Mouse (Mus musculus) heart, adult 2 months (tissue): ENCODE measurements at regions not wholly inside any gene's neighbourhood (a gene's known extent, or its start where the extent isn't known, plus 50 kb on each side); places are given as distances from the start of the nearest gene placed in this dataset.

ENCODE experiments used
- DNase-seq, 2 experiments: peaks; one replicate each; pipeline ENCODE4 v3.0.0; 2021
- H3K27ac ChIP-seq: fragments of 200-600 bp; 2 replicates; pipeline ENCODE4 v1.8.1; 2022
- H3K27me3 ChIP-seq: fragments of 200-500 bp; 2 replicates; pipeline ENCODE4 v1.6.1; 2012; ENCODE audit warnings: mild to moderate bottlenecking, low read length, inconsistent platforms, mixed read lengths; ENCODE audit not compliant: control insufficient read depth, insufficient read depth
- H3K36me3 ChIP-seq: fragments of 200-500 bp; 2 replicates; pipeline ENCODE4 v1.6.1; 2012; ENCODE audit warnings: low read length, inconsistent platforms; ENCODE audit not compliant: control insufficient read depth, insufficient read depth
- H3K4me1 ChIP-seq: fragments of 200-500 bp; 2 replicates; pipeline ENCODE4 v1.6.1; 2011; ENCODE audit warnings: low read length; ENCODE audit not compliant: control insufficient read depth, insufficient read depth
- H3K4me3 ChIP-seq: fragments of 200-600 bp; 2 replicates; pipeline ENCODE4 v1.8.1; 2022
- H3K79me2 ChIP-seq: fragments of 200-500 bp; replicated peaks from 2 replicates; pipeline ENCODE4 v1.6.1; 2012; ENCODE audit warnings: mild to moderate bottlenecking, inconsistent platforms, low read length, moderate library complexity, mixed read lengths; ENCODE audit not compliant: control insufficient read depth, insufficient read depth
- H3K9ac ChIP-seq: fragments of 200-500 bp; 2 replicates; pipeline ENCODE4 v1.6.1; 2012; ENCODE audit warnings: low read depth, mild to moderate bottlenecking, control low read depth, inconsistent platforms, low read length, mixed read lengths
- CTCF ChIP-seq: fragments of 200-600 bp; IDR thresholded peaks from 2 replicates; pipeline ENCODE4 v1.8.1; 2022; ENCODE audit warnings: antibody characterized with exemption, mild to moderate bottlenecking, moderate library complexity
- EP300 ChIP-seq: fragments of 200-500 bp; IDR thresholded peaks from 2 replicates; pipeline ENCODE4 v1.6.1; 2011; ENCODE audit warnings: low read depth, low read length, control low read depth; ENCODE audit not compliant: insufficient read depth
- POLR2A ChIP-seq: fragments of 200-500 bp; IDR thresholded peaks from 2 replicates; pipeline ENCODE4 v1.6.1; 2011; ENCODE audit warnings: mild to moderate bottlenecking, low read depth, low read length, control low read depth; ENCODE audit not compliant: insufficient read depth
- WGBS: fragments of 180-500 bp; shearing (Covaris S2); methylation state at CpG from one replicate; pipeline ENCODE4 v1.1.7; 2018; 5-methylcytosine and 5-hydroxymethylcytosine counted together
- intact Hi-C: fragments of 180-260 bp; cut with DNase I; formaldehyde crosslinking; loops from one replicate; pipeline ENCODE4 v1.15.1; 2025

DNA sequence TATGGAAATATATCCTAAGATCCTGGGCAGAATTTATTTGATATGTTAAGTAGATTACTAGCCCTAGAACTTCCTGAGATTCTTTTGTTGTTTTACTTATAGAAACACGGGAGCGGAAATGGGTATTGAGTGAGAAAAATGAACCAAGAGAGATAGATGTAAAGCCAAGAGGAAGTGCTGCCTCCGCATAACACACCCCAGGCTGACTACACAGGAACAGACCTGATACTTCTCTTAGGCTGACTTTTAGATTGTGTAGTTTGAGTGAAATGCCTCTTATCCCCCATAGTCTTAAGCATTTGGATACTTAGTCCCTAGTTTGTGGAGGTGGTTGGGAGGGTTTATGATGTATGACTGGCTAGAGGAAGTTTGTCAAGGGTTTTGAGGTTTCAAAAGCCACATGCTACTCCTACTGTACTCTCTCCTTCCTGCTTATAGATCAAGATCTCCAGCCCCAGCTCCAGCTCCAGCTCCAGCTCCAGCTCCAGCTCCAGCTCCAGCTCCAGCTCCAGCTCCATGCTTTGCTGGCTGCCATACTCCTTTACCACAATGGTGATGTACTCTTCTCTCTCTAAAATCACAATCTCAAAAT lies 210.0 kb upstream of the Nrp1 start:
- Histone ChIP-seq H3K4me3 (no peak overlapping the region), H3K27me3 (no peaks in the 10 kb centered on the region), H3K36me3 (no peaks in the 10 kb centered on the region), H3K79me2 (no peaks in the 10 kb centered on the region), H3K9ac (no peak overlapping the region), H3K27ac (no peak overlapping the region), H3K4me1 (no peaks in the 10 kb centered on the region)
- TF ChIP-seq POLR2A (no peak), EP300 (no peak), CTCF (no peak)
- WGBS, result 50% methylated on average over 3 of the region's 3 CpGs
- intact Hi-C loops, result no loop called here
- DNase-seq, result no peak

DNA sequence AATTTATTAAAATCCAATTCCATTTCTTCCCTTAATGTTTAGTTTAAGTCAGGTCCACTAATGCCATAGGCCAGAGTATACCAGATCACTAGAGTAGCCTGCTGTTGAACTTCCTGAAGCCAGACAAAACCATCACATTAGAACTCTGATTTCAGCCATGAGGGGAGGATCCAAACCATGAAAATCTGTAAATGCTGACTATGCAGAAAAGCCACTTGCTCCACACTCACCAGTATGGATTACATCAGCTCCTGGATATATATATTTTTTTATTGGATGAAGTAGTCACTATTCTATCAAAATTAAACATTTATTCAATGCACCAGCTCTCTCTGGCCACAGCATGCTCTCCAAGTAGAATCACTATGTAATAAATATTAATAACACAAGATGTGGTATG lies 202.8 kb upstream of the Nrp1 start:
- H3K27me3 ChIP-seq, result no peaks in the 10 kb centered on the region
- no peak overlapping the region for H3K9ac ChIP-seq
- H3K4me1 ChIP-seq, result peaks cover 2% of the 10 kb centered on the region; the same call in 1 of the 2 replicates
- no peak overlapping the region for H3K27ac ChIP-seq
- intact Hi-C loops, result no loop called here
- no peak for DNase-seq
- H3K36me3 ChIP-seq, result no peaks in the 10 kb centered on the region
- TF ChIP-seq EP300 (no peak), POLR2A (no peak), CTCF (no peak)
- H3K4me3 ChIP-seq, result no peak overlapping the region
- H3K79me2 ChIP-seq, result no peaks in the 10 kb centered on the region

DNA sequence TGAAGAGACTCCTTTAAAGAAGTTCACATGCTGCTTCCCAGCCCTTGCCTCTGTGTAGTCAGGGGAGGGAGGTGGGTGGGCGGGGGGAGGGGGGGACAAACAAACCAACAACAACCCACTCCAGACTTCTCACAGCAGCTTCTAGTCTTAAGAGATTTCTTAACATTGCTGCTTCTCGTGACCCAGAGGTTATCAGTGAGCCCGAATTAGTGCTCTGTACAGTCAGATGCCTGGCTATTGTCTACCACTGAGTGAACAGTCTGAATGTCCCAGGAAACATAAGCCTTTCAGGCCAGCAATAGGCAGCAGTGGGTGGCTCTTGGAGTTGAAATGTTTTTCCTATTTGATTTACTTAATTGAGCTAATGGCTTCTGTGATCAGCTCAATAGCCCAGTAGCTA lies 202.2 kb upstream of the Nrp1 start:
- Histone ChIP-seq H3K27ac (no peak overlapping the region), H3K4me3 (no peak overlapping the region), H3K79me2 (no peaks in the 10 kb centered on the region), H3K9ac (no peak overlapping the region), H3K27me3 (no peaks in the 10 kb centered on the region), H3K4me1 (peaks cover 2% of the 10 kb centered on the region; the same call in 1 of the 2 replicates), H3K36me3 (no peaks in the 10 kb centered on the region)
- intact Hi-C loops, result no loop called here
- TF ChIP-seq POLR2A (no peak), EP300 (no peak), CTCF (no peak)
- WGBS, result 37% methylated on average over 3 of the region's 3 CpGs
- no peak for DNase-seq

DNA sequence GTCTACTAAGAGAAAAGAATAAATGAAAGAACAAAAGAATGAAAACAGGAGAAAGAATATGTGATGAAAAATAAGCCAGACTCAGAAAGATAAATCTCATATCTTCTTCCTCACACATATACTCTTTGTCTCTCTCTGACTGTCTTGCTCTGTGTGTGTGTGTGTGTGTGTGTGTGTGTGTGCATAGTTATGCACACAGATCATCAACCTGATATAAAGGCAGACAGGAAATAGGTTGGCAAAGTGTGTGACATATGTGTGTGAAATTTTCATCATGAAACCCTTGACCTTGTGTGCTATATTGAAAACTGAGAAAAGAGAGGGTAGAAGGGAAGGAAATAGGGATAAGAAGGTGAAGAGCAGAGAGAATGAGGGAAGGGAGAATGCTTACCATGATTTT lies 195.5 kb upstream of the Nrp1 start:
- Histone ChIP-seq H3K4me1 (no peaks in the 10 kb centered on the region; the same call in 1 of the 2 replicates), H3K27me3 (no peaks in the 10 kb centered on the region), H3K36me3 (no peaks in the 10 kb centered on the region), H3K79me2 (no peaks in the 10 kb centered on the region), H3K9ac (no peak overlapping the region), H3K27ac (no peak overlapping the region), H3K4me3 (no peak overlapping the region)
- DNase-seq, result no peak
- TF ChIP-seq EP300 (no peak), CTCF (no peak), POLR2A (no peak)
- intact Hi-C loops, result loop anchor here (10.0 kb wide), 1 partner anchor 748 kb away; no protein-coding TSS in a partner anchor

DNA sequence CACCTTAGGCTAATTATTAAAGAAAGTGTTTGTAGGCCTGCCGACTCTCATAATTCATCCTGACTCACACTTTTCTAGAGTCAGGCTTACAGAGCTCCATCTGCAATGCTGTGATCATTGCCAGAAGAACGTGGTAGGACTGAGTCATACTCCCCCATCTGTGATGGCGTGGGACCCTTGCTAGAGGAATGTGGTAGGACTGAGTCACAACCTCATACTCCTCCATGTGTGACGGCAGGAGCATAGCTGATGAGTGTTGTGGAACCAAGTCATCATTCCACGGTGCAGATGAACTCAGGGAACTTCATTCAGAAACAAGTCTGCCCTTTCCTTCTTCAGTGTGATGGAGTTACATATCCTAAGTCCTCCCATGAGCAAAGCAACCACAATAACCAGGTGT lies 193.4 kb upstream of the Nrp1 start:
- intact Hi-C loops, result loop anchor here (10.0 kb wide), 1 partner anchor 750 kb away; no protein-coding TSS in a partner anchor
- TF ChIP-seq EP300 (no peak), POLR2A (no peak), CTCF (no peak)
- Histone ChIP-seq H3K36me3 (no peaks in the 10 kb centered on the region), H3K27ac (no peak overlapping the region), H3K9ac (no peak overlapping the region), H3K4me3 (no peak overlapping the region), H3K4me1 (no peaks in the 10 kb centered on the region; the same call in 1 of the 2 replicates), H3K27me3 (no peaks in the 10 kb centered on the region), H3K79me2 (no peaks in the 10 kb centered on the region)
- 82% methylated on average over 5 of the region's 5 CpGs for WGBS
- no peak for DNase-seq

DNA sequence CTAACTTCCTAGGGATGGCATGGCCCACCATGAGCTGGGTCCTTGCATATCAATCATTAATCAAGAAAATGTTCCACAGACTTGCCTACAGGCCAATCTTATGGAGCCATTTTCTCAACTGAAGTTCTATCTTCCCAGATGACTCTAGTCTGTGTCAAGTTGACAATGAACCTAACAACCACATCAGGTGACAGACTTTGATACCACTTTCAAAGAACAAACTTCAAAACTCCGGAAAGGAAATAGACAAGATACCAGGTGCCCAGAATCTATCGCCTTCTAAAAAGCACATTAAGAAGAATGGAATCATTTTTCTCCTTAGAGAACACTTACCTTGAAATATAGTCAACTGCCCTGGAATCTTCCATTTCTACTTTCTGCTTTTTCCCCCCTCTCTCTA lies 192.8 kb upstream of the Nrp1 start:
- no peak overlapping the region for H3K4me3 ChIP-seq
- H3K9ac ChIP-seq, result no peak overlapping the region
- no peaks in the 10 kb centered on the region for H3K79me2 ChIP-seq
- 96% methylated on average over 2 of the region's 2 CpGs for WGBS
- no peaks in the 10 kb centered on the region; the same call in 1 of the 2 replicates for H3K4me1 ChIP-seq
- DNase-seq, result no peak
- intact Hi-C loops, result loop anchor here (10.0 kb wide), 1 partner anchor 751 kb away; no protein-coding TSS in a partner anchor
- no peaks in the 10 kb centered on the region for H3K36me3 ChIP-seq
- TF ChIP-seq EP300, result no peak
- no peak for TF ChIP-seq POLR2A
- no peak for TF ChIP-seq CTCF
- H3K27ac ChIP-seq, result no peak overlapping the region
- no peaks in the 10 kb centered on the region for H3K27me3 ChIP-seq
